Mouse (Mus musculus): ENCODE data around the gene Vps37c. TPM values are rescaled to one million over a fixed set of nuclear protein-coding genes. Genes with fewer than 3 reads are reported as not detected.

Vps37c gene
- polyA plus RNA-seq, 1 experiment = 29.5 TPM

- Histone ChIP-seq H3K27ac (ENCODE audit: control insufficient read depth, insufficient read depth, low read depth, low read length, poor library complexity) (no peak overlapping the region), H3K4me3 (replicated peaks; ENCODE audit: control insufficient read depth, low read depth, low read length) (no peak overlapping the region), H3K4me1 (ENCODE audit: control insufficient read depth, insufficient read depth, low read length) (peaks cover 24% of the 10 kb centered on the region)
- TF ChIP-seq POLR2A (IDR thresholded peaks at IDR 0.05; ENCODE audit: borderline replicate concordance, control insufficient read depth, low read depth, low read length) = no peak
- TF ChIP-seq CTCF (IDR thresholded peaks at IDR 0.05; ENCODE audit: control insufficient read depth, insufficient read depth, low read length) = no peak
- 66% methylated on average over 6 of the region's 6 CpGs for WGBS
Measured at GRCm38 (mm10) chr19:10701013-10701726, 12.6 kb downstream of the Vps37c start.

GRCm38 (mm10) chr19:10702125-10702524 is 13.6 kb downstream of the Vps37c start:
- no peak overlapping the region for H3K4me3 ChIP-seq (replicated peaks; ENCODE audit: control insufficient read depth, low read depth, low read length)
- TF ChIP-seq CTCF (IDR thresholded peaks at IDR 0.05; ENCODE audit: control insufficient read depth, insufficient read depth, low read length) (no peak), POLR2A (IDR thresholded peaks at IDR 0.05; ENCODE audit: borderline replicate concordance, control insufficient read depth, low read depth, low read length) (no peak)
- 60% methylated on average over 8 of the region's 8 CpGs for WGBS
- H3K4me1 ChIP-seq (ENCODE audit: control insufficient read depth, insufficient read depth, low read length) = peaks cover 24% of the 10 kb centered on the region
- H3K27ac ChIP-seq (ENCODE audit: control insufficient read depth, insufficient read depth, low read depth, low read length, poor library complexity) = no peak overlapping the region; the same call in none of the 2 replicates

GRCm38 (mm10) chr19:10703470-10703869 is 14.9 kb downstream of the Vps37c start:
- Histone ChIP-seq H3K27ac (ENCODE audit: control insufficient read depth, insufficient read depth, low read depth, low read length, poor library complexity) (peak overlapping the region; percentile 60), H3K4me3 (replicated peaks; ENCODE audit: control insufficient read depth, low read depth, low read length) (no peak overlapping the region), H3K4me1 (ENCODE audit: control insufficient read depth, insufficient read depth, low read length) (peaks cover 24% of the 10 kb centered on the region)
- no peak for TF ChIP-seq CTCF (IDR thresholded peaks at IDR 0.05; ENCODE audit: control insufficient read depth, insufficient read depth, low read length)
- TF ChIP-seq POLR2A (IDR thresholded peaks at IDR 0.05; ENCODE audit: borderline replicate concordance, control insufficient read depth, low read depth, low read length) = no peak
- WGBS = 33% methylated on average over 8 of the region's 8 CpGs

- Histone ChIP-seq H3K4me3 (replicated peaks; ENCODE audit: control insufficient read depth, low read depth, low read length) (no peak overlapping the region), H3K4me1 (ENCODE audit: control insufficient read depth, insufficient read depth, low read length) (peaks cover 6% of the 10 kb centered on the region), H3K27ac (ENCODE audit: control insufficient read depth, insufficient read depth, low read depth, low read length, poor library complexity) (no peak overlapping the region)
- 79% methylated on average over 13 of the region's 13 CpGs for WGBS
- TF ChIP-seq POLR2A (IDR thresholded peaks at IDR 0.05; ENCODE audit: borderline replicate concordance, control insufficient read depth, low read depth, low read length) (no peak), CTCF (IDR thresholded peaks at IDR 0.05; ENCODE audit: control insufficient read depth, insufficient read depth, low read length) (no peak)
Measured at GRCm38 (mm10) chr19:10707087-10707875, 18.7 kb downstream of the Vps37c start.

GRCm38 (mm10) chr19:10707881-10708280 is 19.3 kb downstream of the Vps37c start:
- Histone ChIP-seq H3K4me1 (ENCODE audit: control insufficient read depth, insufficient read depth, low read length) (peaks cover 3% of the 10 kb centered on the region), H3K4me3 (replicated peaks; ENCODE audit: control insufficient read depth, low read depth, low read length) (no peak overlapping the region), H3K27ac (ENCODE audit: control insufficient read depth, insufficient read depth, low read depth, low read length, poor library complexity) (no peak overlapping the region)
- TF ChIP-seq POLR2A (IDR thresholded peaks at IDR 0.05; ENCODE audit: borderline replicate concordance, control insufficient read depth, low read depth, low read length) = no peak
- TF ChIP-seq CTCF (IDR thresholded peaks at IDR 0.05; ENCODE audit: control insufficient read depth, insufficient read depth, low read length) = no peak
- 81% methylated on average over 1 of the region's 1 CpGs for WGBS

GRCm38 (mm10) chr19:10708900-10709299 is 20.4 kb downstream of the Vps37c start:
- Histone ChIP-seq H3K4me1 (ENCODE audit: control insufficient read depth, insufficient read depth, low read length) (no peaks in the 10 kb centered on the region), H3K27ac (ENCODE audit: control insufficient read depth, insufficient read depth, low read depth, low read length, poor library complexity) (peak overlapping the region; percentile 16; the same call in 1 of the 2 replicates), H3K4me3 (replicated peaks; ENCODE audit: control insufficient read depth, low read depth, low read length) (no peak overlapping the region)
- WGBS = 78% methylated on average over 6 of the region's 6 CpGs
- no peak for TF ChIP-seq CTCF (IDR thresholded peaks at IDR 0.05; ENCODE audit: control insufficient read depth, insufficient read depth, low read length)
- no peak for TF ChIP-seq POLR2A (IDR thresholded peaks at IDR 0.05; ENCODE audit: borderline replicate concordance, control insufficient read depth, low read depth, low read length)

- H3K4me1 ChIP-seq (ENCODE audit: control insufficient read depth, insufficient read depth, low read length) = no peaks in the 10 kb centered on the region
- WGBS = 8% methylated on average over 8 of the region's 8 CpGs
- no peak overlapping the region for H3K4me3 ChIP-seq (replicated peaks; ENCODE audit: control insufficient read depth, low read depth, low read length)
- TF ChIP-seq POLR2A (IDR thresholded peaks at IDR 0.05; ENCODE audit: borderline replicate concordance, control insufficient read depth, low read depth, low read length) = no peak
- TF ChIP-seq CTCF (IDR thresholded peaks at IDR 0.05; ENCODE audit: control insufficient read depth, insufficient read depth, low read length) = peak; percentile 98
- peak overlapping the region; percentile 16; the same call in 1 of the 2 replicates for H3K27ac ChIP-seq (ENCODE audit: control insufficient read depth, insufficient read depth, low read depth, low read length, poor library complexity)
Measured at GRCm38 (mm10) chr19:10709360-10710087, 21.0 kb downstream of the Vps37c start.

- Histone ChIP-seq H3K4me1 (ENCODE audit: control insufficient read depth, insufficient read depth, low read length) (no peaks in the 10 kb centered on the region), H3K27ac (ENCODE audit: control insufficient read depth, insufficient read depth, low read depth, low read length, poor library complexity) (no peak overlapping the region), H3K4me3 (replicated peaks; ENCODE audit: control insufficient read depth, low read depth, low read length) (no peak overlapping the region)
- 56% methylated on average over 9 of the region's 9 CpGs for WGBS
- TF ChIP-seq CTCF (IDR thresholded peaks at IDR 0.05; ENCODE audit: control insufficient read depth, insufficient read depth, low read length) (peak; percentile 76), POLR2A (IDR thresholded peaks at IDR 0.05; ENCODE audit: borderline replicate concordance, control insufficient read depth, low read depth, low read length) (no peak)
Measured at GRCm38 (mm10) chr19:10710088-10710511, 21.6 kb downstream of the Vps37c start.

All from bone marrow, adult 2 months (tissue).